Mouse (Mus musculus) layer of hippocampus, adult 8-10 months (tissue): ENCODE results near the gene Esrrg. TPM values are rescaled to one million over a fixed set of nuclear protein-coding genes. Genes with fewer than 3 reads are reported as not detected.

Experiments used
- DNase-seq, 2 experiments: peaks; one replicate each; pipeline ENCODE4 v3.0.0; 2022; ENCODE audit warnings: low spot score in 2 of 2
- total RNA-seq, 4 experiments: library from RNA; stranded (reverse); gene quantifications; 2 replicates each; pipeline ENCODE4 v1.2.4; 2022

Esrrg gene
- total RNA-seq, 4 experiments from 2014 or later = 13.6 to 17.3 (median 14.6) TPM

- no peak for DNase-seq
These were observed 96.8 kb downstream of the Esrrg start for GRCm38 (mm10) chr1:187705348-187705747.

- DNase-seq = no peak
These were observed 97.5 kb downstream of the Esrrg start for GRCm38 (mm10) chr1:187706046-187706445.

GRCm38 (mm10) chr1:187707176-187707575 lies 98.6 kb downstream of the Esrrg start:
- DNase-seq = no peak

GRCm38 (mm10) chr1:187710434-187710948 lies 101.9 kb downstream of the Esrrg start:
- DNase-seq = no peak

- peak; percentile 12 to 13 for DNase-seq
These were observed 112.4 kb downstream of the Esrrg start for GRCm38 (mm10) chr1:187721035-187721434.

- DNase-seq = no peak
These were observed 113.4 kb downstream of the Esrrg start for GRCm38 (mm10) chr1:187722016-187722415.

GRCm38 (mm10) chr1:187724651-187725050 lies 116.1 kb downstream of the Esrrg start:
- no peak for DNase-seq

GRCm38 (mm10) chr1:187725351-187725750 lies 116.8 kb downstream of the Esrrg start:
- DNase-seq = no peak

- DNase-seq = no peak
These were observed 122.6 kb downstream of the Esrrg start for GRCm38 (mm10) chr1:187731171-187731570.

- no peak for DNase-seq
These were observed 127.9 kb downstream of the Esrrg start for GRCm38 (mm10) chr1:187736507-187736906.

- DNase-seq = no peak
These were observed 128.7 kb downstream of the Esrrg start for GRCm38 (mm10) chr1:187737296-187737695.

- no peak for DNase-seq
These were observed 131.9 kb downstream of the Esrrg start for GRCm38 (mm10) chr1:187740531-187740930.

- no peak for DNase-seq
These were observed 132.7 kb downstream of the Esrrg start for GRCm38 (mm10) chr1:187741306-187741705.

- DNase-seq = no peak
These were observed 133.5 kb downstream of the Esrrg start for GRCm38 (mm10) chr1:187742071-187742470.

- no peak for DNase-seq
These were observed 140.7 kb downstream of the Esrrg start for GRCm38 (mm10) chr1:187749294-187749693.

- DNase-seq = no peak
These were observed 141.3 kb downstream of the Esrrg start for GRCm38 (mm10) chr1:187749931-187750330.

- no peak for DNase-seq
These were observed 146.9 kb downstream of the Esrrg start for GRCm38 (mm10) chr1:187755528-187755927.

GRCm38 (mm10) chr1:187757981-187758380 lies 149.4 kb downstream of the Esrrg start:
- DNase-seq = no peak

- no peak for DNase-seq
These were observed 150.0 kb downstream of the Esrrg start for GRCm38 (mm10) chr1:187758546-187758945.

GRCm38 (mm10) chr1:187759536-187759935 lies 150.9 kb downstream of the Esrrg start:
- no peak for DNase-seq

GRCm38 (mm10) chr1:187762641-187763450 lies 154.3 kb downstream of the Esrrg start:
- no peak for DNase-seq

- DNase-seq = no peak
These were observed 154.8 kb downstream of the Esrrg start for GRCm38 (mm10) chr1:187763451-187763755.

- DNase-seq = no peak
These were observed 155.2 kb downstream of the Esrrg start for GRCm38 (mm10) chr1:187763821-187764220.
